Comparison of ENCODE assay signal across 15 mouse cellular contexts in genomic region chr4:83661519-83662271, GRCm38 (mm10).
"Had no signal": no experiment of that assay in that cellular context is flagged by ENCODE, and none has a peak within 500 bp of the region (broad histone marks: within the 10 kb centered on the region; RNA-seq: fewer than 3 reads in every experiment).

No protein-coding gene starts in this region.

- H3K36me3 ChIP-seq: liver, embryonic 12.5 days; midbrain, embryonic 12.5 days; neural tube, embryonic 12.5 days; stomach, embryonic 15.5 days had no signal

- H3K4me2 ChIP-seq: liver, embryonic 12.5 days; lung, embryonic 14.5 days; midbrain, embryonic 12.5 days; neural tube, embryonic 12.5 days; stomach, embryonic 15.5 days had no signal

- H3K27ac ChIP-seq: liver, embryonic 12.5 days; liver, embryonic 14.5 days; midbrain, embryonic 12.5 days; neural tube, embryonic 12.5 days; stomach, embryonic 15.5 days; stomach, postnatal 0 days had no signal

- DNase-seq: lung, adult 18-20 months; lung, embryonic 14.5 days; lung, postnatal 10 days; lung, postnatal 4 days; right cerebral cortex, postnatal 14 days; thymus, adult 2 months; thymus, postnatal 25 days; thymus, postnatal 4 days had no signal

- H3K9me3 ChIP-seq: liver, embryonic 12.5 days; midbrain, embryonic 12.5 days; neural tube, embryonic 12.5 days; stomach, embryonic 15.5 days had no signal

- H3K9ac ChIP-seq: liver, embryonic 12.5 days; liver, embryonic 14.5 days; lung, embryonic 14.5 days; midbrain, embryonic 12.5 days; neural tube, embryonic 12.5 days; stomach, embryonic 15.5 days had no signal

- H3K4me1 ChIP-seq: liver, embryonic 12.5 days; stomach, embryonic 15.5 days had no signal

- H3K4me3 ChIP-seq: liver, embryonic 12.5 days; megakaryocyte, embryonic 14.5 days; midbrain, embryonic 12.5 days; neural tube, embryonic 12.5 days; stomach, embryonic 15.5 days had no signal

- H3K27me3 ChIP-seq: liver, embryonic 12.5 days; megakaryocyte, embryonic 14.5 days; midbrain, embryonic 12.5 days; neural tube, embryonic 12.5 days; stomach, embryonic 15.5 days had no signal

- ATAC-seq: liver, embryonic 12.5 days had no signal
